Mouse (Mus musculus): ENCODE data around the gene Cacng5. TPM values are rescaled to one million over a fixed set of nuclear protein-coding genes. Genes with fewer than 3 reads are reported as not detected.

The Cacng5 gene
- polyA plus RNA-seq, 1 experiment from 2014 or later = 1.2 TPM

DNA sequence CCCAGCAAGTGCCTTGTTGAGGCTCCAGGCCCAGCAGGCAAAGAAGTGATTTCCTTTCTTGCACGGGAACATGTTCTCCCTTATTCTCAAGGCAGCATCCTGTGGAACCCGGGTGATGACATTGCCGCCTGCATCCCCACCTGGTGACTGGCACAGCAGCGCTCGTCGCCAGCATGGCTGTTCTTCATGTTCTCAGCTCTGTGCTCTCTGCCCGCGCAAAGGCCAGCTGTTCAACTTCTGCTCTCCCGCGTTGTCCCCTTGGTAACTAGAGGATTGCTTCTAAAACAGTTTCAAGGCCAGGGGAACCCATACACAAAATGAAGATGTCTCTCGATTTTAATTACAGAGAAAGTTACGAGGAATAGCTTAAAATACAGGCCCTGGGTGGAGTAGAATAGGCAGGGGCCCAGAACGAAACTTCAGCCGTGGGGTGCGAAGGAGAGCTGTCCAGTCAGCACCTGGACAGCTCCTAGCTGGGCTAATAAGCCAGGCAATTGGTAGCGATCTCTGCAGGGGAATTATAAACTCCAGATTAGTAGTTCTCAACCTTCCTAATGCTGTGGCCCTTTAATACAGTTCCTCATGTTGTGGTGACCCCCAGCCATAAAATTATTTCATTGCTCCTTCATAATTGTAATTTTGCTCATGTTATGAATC is 5.1 kb upstream of the Cacng5 start:
- ATAC-seq (replicated peaks; ENCODE audit: low FRiP score) = no peak
- WGBS = 46% methylated on average over 16 of the region's 16 CpGs
- no peak overlapping the region for H3K9ac ChIP-seq
- H3K27me3 ChIP-seq = peaks cover 30% of the 10 kb centered on the region
- H3K36me3 ChIP-seq = no peaks in the 10 kb centered on the region
- no peaks in the 10 kb centered on the region for H3K9me3 ChIP-seq (replicated peaks)
- H3K4me3 ChIP-seq (replicated peaks) = no peak overlapping the region
- peaks cover under 1% of the 10 kb centered on the region; the same call in 1 of the 2 replicates for H3K4me1 ChIP-seq
- H3K27ac ChIP-seq = no peak overlapping the region
- no peak overlapping the region for H3K4me2 ChIP-seq

GRCm38 (mm10) chr11:107917721-107918235 is 2.9 kb upstream of the Cacng5 start:
- Histone ChIP-seq H3K36me3 (no peaks in the 10 kb centered on the region), H3K9me3 (replicated peaks) (no peaks in the 10 kb centered on the region), H3K4me1 (peaks cover 5% of the 10 kb centered on the region; the same call in 1 of the 2 replicates), H3K9ac (no peak overlapping the region), H3K4me3 (replicated peaks) (no peak overlapping the region), H3K4me2 (no peak overlapping the region), H3K27ac (no peak overlapping the region), H3K27me3 (peaks cover 52% of the 10 kb centered on the region)
- no peak for ATAC-seq (replicated peaks; ENCODE audit: low FRiP score)
- WGBS = 65% methylated on average over 9 of the region's 9 CpGs

GRCm38 (mm10) chr11:107913317-107913716 is 1.5 kb downstream of the Cacng5 start:
- H3K27ac ChIP-seq = no peak overlapping the region
- no peaks in the 10 kb centered on the region for H3K36me3 ChIP-seq
- no peak overlapping the region for H3K4me3 ChIP-seq (replicated peaks)
- H3K4me1 ChIP-seq = peaks cover 5% of the 10 kb centered on the region; the same call in 1 of the 2 replicates
- ATAC-seq (replicated peaks; ENCODE audit: low FRiP score) = no peak
- H3K4me2 ChIP-seq = no peak overlapping the region
- peaks cover 46% of the 10 kb centered on the region for H3K27me3 ChIP-seq
- no peak overlapping the region for H3K9ac ChIP-seq
- WGBS = 69% methylated on average over 3 of the region's 3 CpGs
- no peaks in the 10 kb centered on the region for H3K9me3 ChIP-seq (replicated peaks)

GRCm38 (mm10) chr11:107905364-107905763 is 9.5 kb downstream of the Cacng5 start:
- Histone ChIP-seq H3K9me3 (replicated peaks) (no peaks in the 10 kb centered on the region), H3K4me3 (replicated peaks) (no peak overlapping the region), H3K4me1 (no peaks in the 10 kb centered on the region), H3K27me3 (no peaks in the 10 kb centered on the region), H3K27ac (no peak overlapping the region), H3K9ac (no peak overlapping the region), H3K4me2 (no peak overlapping the region), H3K36me3 (no peaks in the 10 kb centered on the region)
- no peak for ATAC-seq (replicated peaks; ENCODE audit: low FRiP score)
- WGBS = 75% methylated on average over 9 of the region's 9 CpGs

DNA sequence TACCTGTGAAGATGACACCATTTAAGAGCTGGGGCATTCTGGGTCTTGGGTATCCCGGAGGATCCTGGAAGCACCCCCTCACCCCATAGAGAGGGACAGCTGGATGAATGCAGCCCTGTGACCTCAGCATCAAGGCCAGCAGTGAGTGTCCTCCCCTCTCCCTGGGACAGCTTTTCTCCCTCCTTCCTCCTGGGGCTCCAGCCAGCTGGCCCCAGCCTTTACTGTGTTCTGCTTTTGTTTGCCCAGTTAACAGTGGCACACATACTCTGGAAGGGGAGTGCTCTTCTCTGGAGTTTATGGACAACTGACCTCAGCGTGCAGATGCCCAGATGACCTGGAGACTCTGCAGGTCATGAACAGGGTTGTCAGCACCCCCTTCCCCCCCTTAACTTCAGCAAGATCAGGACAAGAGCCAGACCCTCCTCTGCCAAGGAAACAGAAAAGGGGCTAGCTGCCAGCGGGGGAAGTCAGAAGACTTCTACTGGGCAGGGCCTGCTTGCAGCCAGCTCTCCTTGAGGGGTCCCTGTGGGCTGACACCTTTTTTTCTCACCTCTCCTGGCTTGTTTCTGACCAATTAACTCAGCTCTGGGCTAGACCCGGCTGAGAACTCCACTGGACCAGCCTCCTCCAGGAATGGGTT is 10.8 kb downstream of the Cacng5 start:
- no peaks in the 10 kb centered on the region for H3K9me3 ChIP-seq (replicated peaks)
- H3K27ac ChIP-seq = no peak overlapping the region
- no peak overlapping the region for H3K4me2 ChIP-seq
- no peaks in the 10 kb centered on the region for H3K36me3 ChIP-seq
- 28% methylated on average over 4 of the region's 4 CpGs for WGBS
- H3K4me3 ChIP-seq (replicated peaks) = no peak overlapping the region
- no peaks in the 10 kb centered on the region for H3K4me1 ChIP-seq
- no peak overlapping the region for H3K9ac ChIP-seq
- no peaks in the 10 kb centered on the region for H3K27me3 ChIP-seq
- no peak for ATAC-seq (replicated peaks; ENCODE audit: low FRiP score)

- no peak for ATAC-seq (replicated peaks; ENCODE audit: low FRiP score)
- 41% methylated on average over 4 of the region's 4 CpGs for WGBS
- H3K4me3 ChIP-seq (replicated peaks) = no peak overlapping the region
- H3K27me3 ChIP-seq = no peaks in the 10 kb centered on the region
- no peak overlapping the region for H3K4me2 ChIP-seq
- H3K27ac ChIP-seq = no peak overlapping the region
- H3K9ac ChIP-seq = no peak overlapping the region
- no peaks in the 10 kb centered on the region for H3K9me3 ChIP-seq (replicated peaks)
- no peaks in the 10 kb centered on the region for H3K4me1 ChIP-seq
- H3K36me3 ChIP-seq = no peaks in the 10 kb centered on the region
Observed at GRCm38 (mm10) chr11:107900470-107900869, 14.4 kb downstream of the Cacng5 start.

DNA sequence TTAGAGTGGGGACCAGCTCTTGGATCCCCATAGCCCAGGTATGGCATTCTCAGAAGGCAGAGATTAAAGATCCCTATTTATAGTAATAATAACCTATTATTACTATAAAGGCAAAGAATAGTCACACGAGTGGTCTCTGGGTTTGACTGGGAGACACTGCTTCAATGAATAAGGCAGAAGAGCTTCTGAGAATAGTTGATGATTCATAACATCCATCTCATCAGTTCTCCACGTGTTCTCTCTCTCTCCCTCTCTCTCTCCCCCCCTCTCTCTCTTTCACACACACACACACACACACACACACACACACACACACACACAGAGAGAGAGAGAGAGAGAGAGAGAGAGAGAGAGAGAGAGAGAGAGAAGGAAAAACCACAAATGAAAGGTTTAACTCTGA is 16.2 kb downstream of the Cacng5 start:
- Histone ChIP-seq H3K9ac (no peak overlapping the region), H3K4me3 (replicated peaks) (no peak overlapping the region), H3K4me2 (no peak overlapping the region), H3K4me1 (no peaks in the 10 kb centered on the region), H3K36me3 (no peaks in the 10 kb centered on the region), H3K27ac (no peak overlapping the region), H3K9me3 (replicated peaks) (no peaks in the 10 kb centered on the region), H3K27me3 (no peaks in the 10 kb centered on the region)
- no peak for ATAC-seq (replicated peaks; ENCODE audit: low FRiP score)
- WGBS = 65% methylated on average over 2 of the region's 2 CpGs

DNA sequence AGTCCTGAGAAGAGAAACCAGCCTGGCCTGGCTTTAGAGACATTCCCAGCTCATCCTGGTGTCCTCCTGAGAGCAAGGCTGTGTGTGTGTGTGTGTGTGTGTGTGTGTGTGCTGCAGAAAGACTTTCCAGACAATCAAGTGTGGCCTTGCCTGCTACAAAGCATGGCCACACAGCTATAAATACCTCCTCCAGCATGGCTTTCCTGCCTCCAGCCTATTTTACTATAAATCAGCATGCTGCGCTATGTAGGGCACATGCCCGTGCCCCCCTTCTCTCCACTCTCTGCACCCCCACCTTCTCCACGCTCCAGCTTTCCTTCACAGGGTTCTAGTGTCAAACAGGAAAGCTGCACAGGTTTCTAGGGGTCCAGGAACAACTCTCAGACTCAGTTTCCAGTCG is 19.2 kb downstream of the Cacng5 start:
- ATAC-seq (replicated peaks; ENCODE audit: low FRiP score) = no peak
- Histone ChIP-seq H3K27ac (no peak overlapping the region), H3K9me3 (replicated peaks) (no peaks in the 10 kb centered on the region), H3K27me3 (no peaks in the 10 kb centered on the region), H3K4me2 (no peak overlapping the region), H3K4me3 (replicated peaks) (no peak overlapping the region), H3K9ac (no peak overlapping the region), H3K36me3 (no peaks in the 10 kb centered on the region), H3K4me1 (no peaks in the 10 kb centered on the region)
- WGBS = 60% methylated on average over 4 of the region's 4 CpGs

DNA sequence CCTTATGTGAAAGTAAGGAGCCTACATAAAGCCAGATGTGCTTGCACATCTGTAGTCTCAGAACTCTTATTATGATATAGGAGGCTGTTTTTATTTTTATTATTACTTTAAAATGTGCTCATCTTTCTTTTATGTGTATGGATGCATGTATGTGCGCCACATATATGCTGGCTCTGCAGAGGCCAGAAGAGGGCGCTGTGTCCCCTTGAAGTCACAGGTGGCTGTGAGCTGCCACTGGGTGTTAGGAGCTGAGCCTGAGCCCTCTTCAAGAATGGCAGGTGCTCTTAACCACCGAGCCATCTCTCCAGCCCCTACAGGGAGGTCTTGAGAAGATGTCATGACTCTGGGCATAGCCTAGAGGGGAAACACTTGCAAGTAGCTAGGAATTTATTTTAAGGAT is 23.5 kb downstream of the Cacng5 start:
- H3K4me3 ChIP-seq (replicated peaks) = no peak overlapping the region
- H3K9ac ChIP-seq = no peak overlapping the region
- H3K9me3 ChIP-seq (replicated peaks) = no peaks in the 10 kb centered on the region
- H3K27me3 ChIP-seq = no peaks in the 10 kb centered on the region
- no peaks in the 10 kb centered on the region for H3K4me1 ChIP-seq
- 86% methylated on average over 3 of the region's 3 CpGs for WGBS
- ATAC-seq (replicated peaks; ENCODE audit: low FRiP score) = no peak
- no peaks in the 10 kb centered on the region for H3K36me3 ChIP-seq
- H3K4me2 ChIP-seq = no peak overlapping the region
- no peak overlapping the region for H3K27ac ChIP-seq

GRCm38 (mm10) chr11:107887342-107887741 is 27.5 kb downstream of the Cacng5 start:
- no peak overlapping the region for H3K4me3 ChIP-seq (replicated peaks)
- H3K36me3 ChIP-seq = no peaks in the 10 kb centered on the region
- no peaks in the 10 kb centered on the region for H3K4me1 ChIP-seq
- 80% methylated on average over 6 of the region's 6 CpGs for WGBS
- no peak overlapping the region for H3K27ac ChIP-seq
- no peak for ATAC-seq (replicated peaks; ENCODE audit: low FRiP score)
- no peaks in the 10 kb centered on the region for H3K27me3 ChIP-seq
- no peak overlapping the region for H3K4me2 ChIP-seq
- no peaks in the 10 kb centered on the region for H3K9me3 ChIP-seq (replicated peaks)
- H3K9ac ChIP-seq = no peak overlapping the region

GRCm38 (mm10) chr11:107876840-107877239 is 38.0 kb downstream of the Cacng5 start:
- 69% methylated on average over 5 of the region's 5 CpGs for WGBS

DNA sequence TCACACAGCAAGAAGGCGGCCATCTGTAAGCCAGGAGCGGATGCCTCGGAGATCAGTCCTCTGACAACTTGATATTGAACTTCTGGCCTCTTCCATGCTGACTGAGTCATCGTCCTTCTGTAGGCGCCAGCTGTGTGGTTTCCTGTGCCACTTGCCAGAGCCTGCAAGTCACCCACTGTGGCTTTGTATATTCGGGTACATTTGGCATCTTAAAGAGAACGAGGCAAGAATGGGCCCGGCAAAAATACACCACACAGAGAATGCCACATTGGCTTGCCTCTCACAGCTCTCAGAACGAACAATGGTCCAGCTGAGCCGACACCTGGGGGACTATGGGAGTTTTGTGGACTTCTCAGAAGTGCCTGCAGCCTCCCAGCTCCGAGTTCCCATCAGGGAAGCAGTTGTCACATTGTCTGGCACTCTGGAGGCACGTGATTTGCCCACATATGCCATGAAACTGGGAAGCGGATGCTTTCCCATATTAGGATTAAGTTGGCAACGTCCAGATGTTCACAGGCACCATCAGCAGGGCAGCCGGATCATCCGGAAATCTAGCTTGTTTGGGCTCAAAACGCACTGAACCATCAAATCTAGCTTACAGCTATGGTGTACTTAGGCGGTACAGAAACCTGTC is 38.9 kb downstream of the Cacng5 start:
- Histone ChIP-seq H3K4me2 (no peak overlapping the region), H3K9me3 (replicated peaks) (no peaks in the 10 kb centered on the region), H3K27ac (no peak overlapping the region), H3K36me3 (no peaks in the 10 kb centered on the region), H3K4me3 (replicated peaks) (no peak overlapping the region), H3K9ac (no peak overlapping the region), H3K27me3 (no peaks in the 10 kb centered on the region), H3K4me1 (no peaks in the 10 kb centered on the region)
- 86% methylated on average over 18 of the region's 18 CpGs for WGBS
- ATAC-seq (replicated peaks; ENCODE audit: low FRiP score) = no peak

More at GRCm38 (mm10) chr11:107876840-107877239, 38.0 kb downstream of the Cacng5 start:
- Histone ChIP-seq H3K36me3 (no peaks in the 10 kb centered on the region), H3K4me3 (replicated peaks) (no peak overlapping the region), H3K4me2 (no peak overlapping the region), H3K9me3 (replicated peaks) (no peaks in the 10 kb centered on the region), H3K27me3 (no peaks in the 10 kb centered on the region), H3K27ac (no peak overlapping the region), H3K4me1 (no peaks in the 10 kb centered on the region), H3K9ac (no peak overlapping the region)
- ATAC-seq (replicated peaks; ENCODE audit: low FRiP score) = no peak

Measured in kidney, embryonic 15.5 days (tissue).